Mouse (Mus musculus) ES-E14 (cell line): Measurements from ENCODE around the gene Pcdh9. TPM values are rescaled to one million over a fixed set of nuclear protein-coding genes. Genes with fewer than 3 reads are reported as not detected.

Source experiments
- DNase-seq: peaks from one replicate; pipeline ENCODE4 v3.0.0-alpha.2; 2013; ENCODE audit warnings: low read depth, low spot score
- H3K27ac ChIP-seq: 2 replicates; pipeline ENCODE4 v1.5.1; 2012; ENCODE audit warnings: low read depth, mild to moderate bottlenecking, low read length, moderate library complexity, mixed read lengths; ENCODE audit not compliant: poor library complexity, insufficient read depth, severe bottlenecking
- H3K36me3 ChIP-seq: 2 replicates; pipeline ENCODE4 v1.6.1; 2012; ENCODE audit warnings: mild to moderate bottlenecking, low read length, moderate library complexity, mixed read lengths; ENCODE audit not compliant: control insufficient read depth, poor library complexity, insufficient read depth, severe bottlenecking
- H3K4me1 ChIP-seq, 2 experiments: fragments of 150-350 bp in 1 of 2; sonication (generic) in 1 of 2; 2 replicates each; pipeline ENCODE4 v1.6.1; 2012; ENCODE audit warnings: low read length in 2 of 2, mild to moderate bottlenecking in 1 of 2, mixed read lengths in 1 of 2; ENCODE audit not compliant: control insufficient read depth in 2 of 2, insufficient read depth in 2 of 2, poor library complexity in 1 of 2
- H3K4me3 ChIP-seq, 2 experiments: fragments of 150-350 bp in 1 of 2; sonication (generic) in 1 of 2; 2 replicates each; pipeline ENCODE4 v1.5.1; 2012; ENCODE audit warnings: low read length in 2 of 2, low read depth in 1 of 2, mild to moderate bottlenecking in 1 of 2, mixed read lengths in 1 of 2; ENCODE audit not compliant: insufficient read depth in 1 of 2, poor library complexity in 1 of 2, severe bottlenecking in 1 of 2
- H3K9ac ChIP-seq: 2 replicates; pipeline ENCODE4 v1.6.1; 2012; ENCODE audit warnings: low read depth, mild to moderate bottlenecking, low read length, mixed read lengths; ENCODE audit not compliant: poor library complexity, insufficient read depth, severe bottlenecking
- H3K9me3 ChIP-seq: fragments of 150-350 bp; sonication (generic); 2 replicates; pipeline ENCODE4 v1.6.1; 2012; ENCODE audit warnings: low read depth, mild to moderate bottlenecking, low read length; ENCODE audit not compliant: control insufficient read depth, insufficient read depth
- CHD2 ChIP-seq: IDR thresholded peaks from 2 replicates; pipeline ENCODE4 v1.6.1; 2014; ENCODE audit warnings: mild to moderate bottlenecking, low read depth, low read length, inconsistent platforms
- HCFC1 ChIP-seq: IDR thresholded peaks from 2 replicates; pipeline ENCODE4 v1.6.1; 2012; ENCODE audit warnings: low read length, inconsistent platforms, borderline replicate concordance; ENCODE audit not compliant: insufficient read depth
- MAFK ChIP-seq: IDR thresholded peaks from 2 replicates; pipeline ENCODE4 v1.6.1; 2014; ENCODE audit warnings: mild to moderate bottlenecking, low read depth, low read length, inconsistent platforms; ENCODE audit not compliant: insufficient read depth
- ZC3H11A ChIP-seq: IDR thresholded peaks from 2 replicates; pipeline ENCODE4 v1.6.1; 2012; ENCODE audit warnings: low read depth, mild to moderate bottlenecking, inconsistent platforms, low read length, borderline replicate concordance
- ZNF384 ChIP-seq: IDR thresholded peaks from 2 replicates; pipeline ENCODE4 v1.6.1; 2012; ENCODE audit warnings: low read depth, low read length, inconsistent platforms
- in situ Hi-C, 2 experiments: fragments of 600-800 bp; cut with MboI; formaldehyde crosslinking; loops; one replicate each; pipeline ENCODE4 v1.15.1; 2025; ENCODE audit warnings: low sequenced_read_pairs in 2 of 2, inconsistent platforms in 1 of 2; ENCODE audit not compliant: unreplicated experiment in 2 of 2
- total RNA-seq: library from RNA; depleted of rRNA; stranded (reverse); fragments of 300-350 nt; gene quantifications from 2 replicates; pipeline ENCODE4 v1.2.3, GENCODE M21; 2012

The Pcdh9 gene
- total RNA-seq, 1 experiment = 0.71 TPM

DNA sequence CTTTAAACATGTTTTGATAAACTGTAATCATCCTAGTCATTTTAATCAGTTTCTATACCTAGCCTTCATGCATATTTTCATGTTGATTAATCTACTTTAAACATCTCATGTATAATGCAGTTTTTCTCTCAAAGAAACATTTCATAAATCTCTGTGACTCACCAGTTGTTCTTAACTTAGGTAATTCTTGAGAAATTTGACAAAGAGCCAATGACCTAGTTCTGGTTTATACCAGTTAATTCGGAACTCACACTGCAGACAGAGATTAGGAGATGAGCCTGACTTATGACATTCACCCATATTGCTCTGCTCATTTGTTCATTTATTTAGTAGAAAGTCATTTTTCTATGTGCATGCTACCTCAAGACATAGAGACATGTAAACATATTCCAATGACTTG lies 328.9 kb downstream of the Pcdh9 start:
- TF ChIP-seq CHD2 = no peak
- TF ChIP-seq MAFK = no peak
- TF ChIP-seq HCFC1 = no peak
- TF ChIP-seq ZNF384 = no peak
- TF ChIP-seq ZC3H11A = no peak
- no peaks in the 10 kb centered on the region for H3K4me1 ChIP-seq
- no peaks in the 10 kb centered on the region for H3K36me3 ChIP-seq
- in situ Hi-C loops = no loop called here
- DNase-seq = no peak
- H3K9ac ChIP-seq = no peak overlapping the region
- no peak overlapping the region for H3K27ac ChIP-seq
- no peaks in the 10 kb centered on the region for H3K9me3 ChIP-seq
- H3K4me3 ChIP-seq = no peak overlapping the region

DNA sequence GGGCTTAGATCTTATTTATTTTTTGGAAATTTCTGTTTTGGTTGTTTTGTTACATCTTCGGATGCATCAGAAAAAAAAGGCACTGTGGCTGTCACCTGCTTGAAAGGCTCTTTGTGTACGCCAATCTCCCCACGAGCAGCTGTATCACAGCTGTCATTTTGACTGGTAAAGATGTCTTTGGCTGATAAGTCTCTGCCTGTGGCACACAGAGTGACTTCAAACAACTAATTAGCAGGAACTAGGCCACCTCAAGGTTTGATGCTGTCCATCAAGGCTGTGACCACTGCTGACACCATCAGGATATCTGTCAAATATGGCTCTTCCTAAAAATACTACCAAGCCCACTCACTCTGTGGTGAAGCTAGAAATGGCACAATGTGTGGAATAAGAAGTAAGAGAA lies 336.7 kb downstream of the Pcdh9 start:
- H3K36me3 ChIP-seq = no peaks in the 10 kb centered on the region
- no peak overlapping the region for H3K4me3 ChIP-seq
- H3K4me1 ChIP-seq = no peaks in the 10 kb centered on the region
- TF ChIP-seq ZNF384 (no peak), MAFK (no peak), HCFC1 (no peak), ZC3H11A (no peak), CHD2 (no peak)
- H3K27ac ChIP-seq = no peak overlapping the region
- H3K9me3 ChIP-seq = no peaks in the 10 kb centered on the region
- in situ Hi-C loops = no loop called here
- no peak overlapping the region for H3K9ac ChIP-seq
- DNase-seq = no peak

- H3K9me3 ChIP-seq = no peaks in the 10 kb centered on the region
- H3K36me3 ChIP-seq = no peaks in the 10 kb centered on the region
- in situ Hi-C loops = no loop called here
- no peaks in the 10 kb centered on the region for H3K4me1 ChIP-seq
- H3K9ac ChIP-seq = no peak overlapping the region
- H3K27ac ChIP-seq = no peak overlapping the region
- DNase-seq = no peak
- TF ChIP-seq MAFK (no peak), HCFC1 (no peak), ZNF384 (no peak), ZC3H11A (no peak), CHD2 (no peak)
- no peak overlapping the region for H3K4me3 ChIP-seq
Measured at GRCm38 (mm10) chr14:93545575-93545974, 344.9 kb downstream of the Pcdh9 start.

GRCm38 (mm10) chr14:93543970-93544627 lies 346.4 kb downstream of the Pcdh9 start:
- Histone ChIP-seq H3K9me3 (no peaks in the 10 kb centered on the region), H3K36me3 (no peaks in the 10 kb centered on the region), H3K27ac (no peak overlapping the region), H3K9ac (no peak overlapping the region), H3K4me3 (no peak overlapping the region), H3K4me1 (no peaks in the 10 kb centered on the region)
- DNase-seq = no peak
- no peak for TF ChIP-seq ZNF384
- no peak for TF ChIP-seq MAFK
- no peak for TF ChIP-seq HCFC1
- TF ChIP-seq ZC3H11A = no peak
- TF ChIP-seq CHD2 = no peak
- in situ Hi-C loops = no loop called here

- Histone ChIP-seq H3K4me3 (no peak overlapping the region), H3K4me1 (no peaks in the 10 kb centered on the region), H3K27ac (no peak overlapping the region), H3K36me3 (no peaks in the 10 kb centered on the region), H3K9me3 (no peaks in the 10 kb centered on the region), H3K9ac (no peak overlapping the region)
- DNase-seq = no peak
- TF ChIP-seq CHD2 = no peak
- no peak for TF ChIP-seq HCFC1
- no peak for TF ChIP-seq ZNF384
- no peak for TF ChIP-seq ZC3H11A
- in situ Hi-C loops = no loop called here
Measured at GRCm38 (mm10) chr14:93543561-93543960, 346.9 kb downstream of the Pcdh9 start.
